Mouse (Mus musculus): Measurements from ENCODE around the gene Neurl4.

DNA sequence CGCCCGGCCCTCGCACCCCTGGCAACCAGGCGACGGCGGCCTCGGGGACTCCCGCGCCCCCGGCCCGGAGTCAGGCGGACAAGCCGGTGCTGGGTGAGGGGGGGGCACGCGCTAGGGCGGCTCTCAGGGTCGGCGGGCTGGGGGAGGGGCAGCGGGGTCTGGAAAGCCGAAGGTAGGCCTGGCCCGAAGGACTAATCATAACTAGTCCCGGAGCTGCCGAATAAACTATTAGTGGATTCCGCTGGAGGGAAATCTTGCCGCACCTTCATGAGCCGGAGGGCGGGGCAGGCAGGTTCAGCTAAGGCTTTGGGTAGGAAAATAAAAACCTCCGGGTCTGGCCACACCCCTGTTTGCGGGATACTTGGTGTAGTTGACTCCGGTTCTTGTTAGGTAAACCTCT lies 35.3 kb downstream of the Neurl4 start:
- no peak for TF ChIP-seq CTCF (IDR thresholded peaks at IDR 0.05; ENCODE audit: extremely low read depth, insufficient read length, insufficient replicate concordance, low read depth, low read length)
- TF ChIP-seq POLR2A (IDR thresholded peaks at IDR 0.05; ENCODE audit: low read depth, low read length): no peak

Data from small intestine, adult 2 months (tissue).